Mouse (Mus musculus): ENCODE results near the gene Adamtsl3. TPM values are rescaled to one million over a fixed set of nuclear protein-coding genes. Genes with fewer than 3 reads are reported as not detected.

The Adamtsl3 gene
- total RNA-seq, 1 experiment from 2014 or later, result 1.9 TPM

- no peak for DNase-seq
These were observed 87.1 kb downstream of the Adamtsl3 start for GRCm38 (mm10) chr7:82422561-82422960.

GRCm38 (mm10) chr7:82423602-82424001, 88.1 kb downstream of the Adamtsl3 start:
- DNase-seq, result no peak

- DNase-seq, result no peak
These were observed 88.8 kb downstream of the Adamtsl3 start for GRCm38 (mm10) chr7:82424281-82424680.

- no peak for DNase-seq
These were observed 89.9 kb downstream of the Adamtsl3 start for GRCm38 (mm10) chr7:82425374-82425773.

- DNase-seq, result no peak
These were observed 94.0 kb downstream of the Adamtsl3 start for GRCm38 (mm10) chr7:82429447-82429846.

GRCm38 (mm10) chr7:82431572-82431971, 96.1 kb downstream of the Adamtsl3 start:
- no peak for DNase-seq

- no peak for DNase-seq
These were observed 97.7 kb downstream of the Adamtsl3 start for GRCm38 (mm10) chr7:82433226-82433625.

GRCm38 (mm10) chr7:82458376-82458775, 122.9 kb downstream of the Adamtsl3 start:
- DNase-seq, result no peak

GRCm38 (mm10) chr7:82462921-82463523, 127.5 kb downstream of the Adamtsl3 start:
- DNase-seq, result no peak

- no peak for DNase-seq
These were observed 128.9 kb downstream of the Adamtsl3 start for GRCm38 (mm10) chr7:82464364-82464763.

- no peak for DNase-seq
These were observed 129.9 kb downstream of the Adamtsl3 start for GRCm38 (mm10) chr7:82465437-82465836.

GRCm38 (mm10) chr7:82476441-82477221, 141.1 kb downstream of the Adamtsl3 start:
- no peak for DNase-seq

GRCm38 (mm10) chr7:82478461-82478860, 143.0 kb downstream of the Adamtsl3 start:
- no peak for DNase-seq

- peak; percentile 7 for DNase-seq
These were observed 143.6 kb downstream of the Adamtsl3 start for GRCm38 (mm10) chr7:82478861-82479755.

- no peak for DNase-seq
These were observed 147.9 kb downstream of the Adamtsl3 start for GRCm38 (mm10) chr7:82483426-82483825.

GRCm38 (mm10) chr7:82484834-82485233, 149.3 kb downstream of the Adamtsl3 start:
- DNase-seq, result no peak

GRCm38 (mm10) chr7:82485344-82485954, 150.0 kb downstream of the Adamtsl3 start:
- no peak for DNase-seq

- no peak for DNase-seq
These were observed 155.5 kb downstream of the Adamtsl3 start for GRCm38 (mm10) chr7:82491018-82491417.

- no peak for DNase-seq
These were observed 157.4 kb downstream of the Adamtsl3 start for GRCm38 (mm10) chr7:82492881-82493280.

- no peak for DNase-seq
These were observed 158.7 kb downstream of the Adamtsl3 start for GRCm38 (mm10) chr7:82494220-82494619.

GRCm38 (mm10) chr7:82497064-82497463, 161.6 kb downstream of the Adamtsl3 start:
- no peak for DNase-seq

GRCm38 (mm10) chr7:82501306-82501705, 165.8 kb downstream of the Adamtsl3 start:
- DNase-seq, result no peak
